Mouse (Mus musculus) urinary bladder, adult 18-20 months (tissue): ENCODE results near the gene Ebf3.

Experiments used
- DNase-seq, 2 experiments: peaks; one replicate each; pipeline ENCODE4 v3.0.0; 2022; ENCODE audit warnings: low spot score in 2 of 2, mixed read lengths in 2 of 2

Gene Ebf3

DNA sequence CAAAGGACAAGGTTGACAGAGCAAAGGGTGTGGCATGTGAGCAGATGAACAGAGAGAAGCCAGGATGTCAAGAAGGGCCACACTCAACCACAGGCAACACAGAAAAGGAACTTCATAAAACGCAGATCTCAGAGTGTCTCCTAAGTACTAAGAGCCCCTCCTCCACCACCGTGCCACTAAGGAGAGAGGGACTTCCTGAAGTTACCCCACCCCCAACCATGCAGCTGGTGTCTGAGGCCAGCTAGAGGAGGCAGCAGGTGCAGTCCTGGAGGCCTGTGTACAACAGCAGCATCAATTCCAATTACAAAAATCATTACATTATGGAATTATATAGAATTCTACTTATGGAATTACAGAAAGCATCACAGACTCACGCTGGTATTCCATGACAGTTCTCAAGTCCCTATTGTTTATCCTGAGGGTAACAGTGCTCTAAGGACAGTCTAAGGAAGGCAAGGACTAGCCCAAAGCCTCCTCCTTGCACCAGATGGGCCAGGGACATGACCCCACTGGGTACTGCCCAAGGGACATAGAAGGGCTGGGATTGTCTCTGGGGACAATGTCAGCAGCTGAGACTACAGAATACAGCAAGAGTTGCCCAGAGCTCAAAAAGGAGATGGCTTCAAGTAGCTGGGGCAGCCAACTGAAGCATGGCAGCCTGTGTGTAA is 24.8 kb downstream of the Ebf3 start:
- no peak for DNase-seq

DNA sequence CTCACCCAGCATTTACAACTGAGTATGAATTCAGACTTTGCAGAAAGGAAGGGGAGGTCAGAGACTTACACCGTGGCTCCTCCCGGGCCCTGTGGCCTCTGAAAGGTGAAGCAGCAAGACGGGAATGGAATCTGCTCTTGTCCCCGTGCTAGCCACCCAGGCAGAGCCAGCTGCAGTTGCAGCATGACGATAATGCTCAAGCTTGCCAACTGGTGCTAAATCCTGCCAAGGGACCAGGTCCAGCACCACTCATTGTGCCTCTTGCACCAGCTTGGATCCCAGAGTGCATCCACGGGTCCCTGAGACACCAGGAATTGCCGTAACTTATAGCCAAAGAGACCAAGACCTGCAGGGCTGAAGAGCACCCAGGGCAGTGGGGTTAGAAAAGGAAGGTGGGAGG is 36.1 kb downstream of the Ebf3 start:
- DNase-seq: no peak

GRCm38 (mm10) chr7:137277713-137278112 is 36.5 kb downstream of the Ebf3 start:
- DNase-seq: no peak

GRCm38 (mm10) chr7:137272252-137272651 is 42.0 kb downstream of the Ebf3 start:
- DNase-seq: no peak

- no peak for DNase-seq
These were observed 45.6 kb downstream of the Ebf3 start for GRCm38 (mm10) chr7:137268452-137269155.

- no peak for DNase-seq
These were observed 46.8 kb downstream of the Ebf3 start for GRCm38 (mm10) chr7:137267441-137267840.

DNA sequence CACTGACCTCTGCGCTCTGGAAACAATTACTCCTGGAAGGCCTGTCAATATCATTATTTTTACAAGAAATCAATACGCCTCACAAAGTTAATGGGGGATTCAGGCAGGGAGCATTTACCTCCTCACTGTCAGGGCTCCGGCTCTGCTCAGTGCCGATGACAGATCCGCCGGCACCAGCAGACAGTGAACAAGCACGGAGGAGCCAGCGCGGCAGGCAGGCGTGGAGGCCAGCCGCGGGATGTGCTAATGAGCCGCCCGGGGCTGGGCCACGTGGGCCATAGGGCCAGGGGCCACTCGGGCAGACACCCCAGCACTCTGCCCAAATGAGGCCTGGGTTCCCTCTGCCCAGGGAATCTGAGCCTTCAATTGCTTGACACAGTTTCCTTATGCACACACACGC is 47.7 kb downstream of the Ebf3 start:
- no peak for DNase-seq

DNA sequence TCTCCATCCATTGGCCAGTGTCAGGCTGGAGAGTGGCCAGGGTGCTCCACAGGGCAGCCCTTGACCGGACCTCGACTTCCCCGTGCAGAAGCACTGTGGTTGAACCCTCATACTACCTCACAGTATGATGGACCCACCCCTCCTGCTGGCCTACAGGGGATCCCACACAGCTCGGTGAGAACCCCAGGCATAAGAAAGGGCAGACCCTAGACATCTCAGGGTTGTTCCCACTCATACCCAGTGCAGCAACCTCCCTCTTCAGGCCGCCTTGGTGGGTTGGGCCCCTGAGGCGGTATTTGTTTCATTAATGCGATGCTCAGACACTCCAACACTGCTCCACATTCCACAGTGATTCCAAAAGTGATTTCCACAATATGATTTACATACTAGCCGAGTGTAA is 51.9 kb downstream of the Ebf3 start:
- DNase-seq: no peak

GRCm38 (mm10) chr7:137246213-137246872 is 67.9 kb downstream of the Ebf3 start:
- DNase-seq: peak in 1 of 2 experiments; percentile 54

GRCm38 (mm10) chr7:137244839-137245238 is 69.4 kb downstream of the Ebf3 start:
- DNase-seq: no peak

DNA sequence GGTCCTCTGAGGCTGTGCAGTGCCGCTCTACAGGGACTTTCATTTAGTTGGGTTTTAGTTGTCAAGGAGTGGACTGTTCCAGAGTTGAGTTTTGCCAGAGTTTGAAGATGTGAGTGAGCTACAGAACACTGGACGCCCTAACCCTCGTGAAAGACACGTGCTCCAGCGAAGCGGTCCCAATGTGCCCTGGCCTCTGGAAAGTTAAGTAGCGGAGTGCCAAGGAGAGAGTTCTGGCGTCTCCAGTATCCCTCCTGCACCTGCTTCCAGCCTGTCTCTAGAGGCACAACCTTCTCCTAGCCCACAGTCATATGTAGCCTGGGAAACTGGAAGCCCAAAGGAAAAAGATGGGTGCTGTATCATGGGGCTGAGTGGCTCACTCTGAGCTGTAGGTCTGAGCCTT is 73.8 kb downstream of the Ebf3 start:
- no peak for DNase-seq

GRCm38 (mm10) chr7:137239542-137240133 is 74.6 kb downstream of the Ebf3 start:
- no peak for DNase-seq

GRCm38 (mm10) chr7:137237419-137237818 is 76.8 kb downstream of the Ebf3 start:
- DNase-seq: no peak

DNA sequence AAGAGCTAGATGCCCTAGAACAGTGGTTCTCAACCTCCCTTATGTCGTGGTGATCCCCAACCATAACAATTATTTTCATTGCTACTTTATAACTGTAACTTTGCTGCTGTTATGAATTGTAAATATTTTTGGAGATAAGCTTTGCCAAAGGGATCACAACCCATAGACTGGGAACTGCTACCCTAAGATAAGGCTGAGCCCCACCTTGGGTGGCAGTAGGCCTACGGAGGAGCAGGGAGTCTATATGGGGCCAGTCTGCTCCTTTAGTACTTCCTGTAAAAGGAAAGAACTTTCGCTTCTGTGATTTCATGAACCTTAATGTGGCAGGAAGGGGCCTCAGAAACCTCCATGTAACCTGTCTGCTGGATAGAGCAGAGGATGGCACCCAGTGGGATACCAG is 90.4 kb downstream of the Ebf3 start:
- DNase-seq: no peak

DNA sequence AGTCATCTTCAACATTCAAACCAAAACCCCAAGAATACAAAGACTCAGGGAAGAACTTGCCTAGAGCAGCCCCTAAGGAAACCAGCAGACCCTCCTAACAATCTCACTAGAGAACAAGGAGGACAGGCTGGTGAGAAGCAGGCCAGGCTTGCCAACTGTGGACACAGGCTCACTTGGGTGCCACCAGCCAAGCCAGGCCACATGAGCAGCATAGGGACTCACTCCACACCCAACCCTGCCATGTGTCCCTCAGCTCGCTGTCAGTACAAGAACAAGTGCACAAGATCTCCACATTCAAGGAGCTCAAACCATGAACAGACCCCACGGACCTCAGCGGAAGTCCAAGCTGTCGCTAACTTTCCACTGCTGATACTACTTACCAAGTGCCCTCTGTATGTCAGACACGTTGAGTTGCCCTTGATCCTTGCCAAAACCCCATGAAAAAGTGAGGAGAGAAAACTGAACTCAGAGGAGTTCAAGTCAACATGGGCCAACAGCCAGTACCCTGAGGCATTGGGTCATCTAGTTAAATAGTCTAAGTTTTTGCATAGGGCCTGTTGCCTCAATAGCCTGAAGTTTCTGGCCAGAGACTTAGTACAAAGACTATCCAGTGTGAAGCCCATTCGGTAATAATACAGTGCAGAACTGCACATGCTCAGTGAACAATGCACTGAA is 91.3 kb downstream of the Ebf3 start:
- DNase-seq: no peak

- no peak for DNase-seq
These were observed 92.6 kb downstream of the Ebf3 start for GRCm38 (mm10) chr7:137221599-137221998.

DNA sequence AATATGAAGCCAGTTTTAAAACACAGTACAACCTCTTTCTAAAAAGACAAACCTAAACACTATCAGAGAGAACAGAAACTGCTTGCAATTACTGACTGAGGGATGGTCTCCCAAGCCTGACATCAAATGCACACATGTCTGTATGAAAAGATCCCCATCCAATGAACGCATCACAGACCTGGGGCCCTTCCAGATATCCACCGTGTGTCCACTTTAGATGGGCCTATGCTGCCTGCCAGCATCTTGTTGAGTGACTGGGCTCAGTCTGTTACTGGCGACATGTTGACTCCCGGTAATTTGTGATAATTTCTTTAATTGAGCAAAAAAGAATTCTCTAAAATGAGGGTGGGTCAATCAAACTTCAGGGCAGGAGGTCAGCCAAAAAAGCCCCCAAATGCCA is 93.8 kb downstream of the Ebf3 start:
- no peak for DNase-seq

DNA sequence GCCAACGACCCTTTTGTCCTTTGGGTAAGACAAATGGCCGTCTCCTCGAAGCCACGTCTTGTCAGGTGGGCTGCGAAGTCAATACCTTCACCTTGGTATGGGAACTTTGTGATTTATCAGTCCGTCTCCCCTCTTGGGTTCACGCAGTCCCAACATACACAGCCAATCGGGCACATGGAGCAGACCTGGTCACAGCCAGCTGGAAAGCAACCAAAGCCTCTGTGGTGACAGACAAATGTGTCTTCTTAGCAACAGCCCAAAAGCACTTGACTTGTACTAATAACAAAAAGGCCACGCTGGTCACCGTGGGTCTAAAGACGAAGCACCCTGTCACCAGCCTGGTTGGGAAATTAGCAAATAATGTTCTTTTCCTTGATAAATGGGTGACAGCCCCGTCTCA is 95.5 kb downstream of the Ebf3 start:
- no peak for DNase-seq

GRCm38 (mm10) chr7:137213444-137213843 is 100.8 kb downstream of the Ebf3 start:
- no peak for DNase-seq

GRCm38 (mm10) chr7:137211332-137211731 is 102.9 kb downstream of the Ebf3 start:
- DNase-seq: no peak

DNA sequence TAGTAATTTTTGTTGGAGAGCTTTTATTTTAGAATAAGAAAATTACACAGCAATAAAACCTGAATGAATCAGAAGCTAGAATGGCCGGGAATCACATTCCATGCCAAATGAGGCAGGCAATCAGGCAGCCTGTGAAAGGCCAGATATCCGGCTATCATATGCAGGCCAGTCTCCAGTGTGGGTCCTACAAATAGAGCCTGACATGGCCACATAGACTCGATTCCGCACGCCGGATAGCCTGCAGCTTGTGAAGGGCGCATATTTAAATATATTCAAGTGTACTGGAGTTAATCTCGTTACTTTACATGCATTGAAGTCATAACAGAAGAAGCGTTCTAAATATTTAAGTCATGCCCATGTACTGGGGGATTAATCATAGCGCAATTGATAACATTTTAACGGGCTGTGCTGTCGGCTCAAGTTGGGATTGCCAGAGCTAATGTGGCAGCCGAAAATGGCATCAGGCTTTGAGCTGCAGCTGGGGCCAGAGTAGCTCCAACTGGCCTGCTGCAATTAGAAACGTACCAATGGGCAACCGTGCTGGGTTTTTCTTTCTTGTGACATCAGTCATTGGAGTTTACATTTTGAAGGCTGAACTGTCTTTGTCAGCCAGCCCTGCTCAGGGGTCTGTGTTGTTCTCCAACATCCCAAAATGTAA is 104.4 kb downstream of the Ebf3 start:
- no peak for DNase-seq

GRCm38 (mm10) chr7:137208556-137208955 is 105.7 kb downstream of the Ebf3 start:
- DNase-seq: no peak
